Mouse (Mus musculus) embryonic fibroblast, embryonic 13.5 days (primary cell): ENCODE data around the gene Golt1b.

Source experiments
- CTCF ChIP-seq: IDR thresholded peaks from 2 replicates; pipeline ENCODE4 v1.5.1; 2011; ENCODE audit warnings: mild to moderate bottlenecking, control low read depth, low read length, moderate library complexity, borderline replicate concordance; ENCODE audit not compliant: insufficient read depth
- POLR2A ChIP-seq: IDR thresholded peaks from 2 replicates; pipeline ENCODE4 v1.6.1; 2011; ENCODE audit warnings: low read depth, mild to moderate bottlenecking, control low read depth, low read length, moderate library complexity

DNA sequence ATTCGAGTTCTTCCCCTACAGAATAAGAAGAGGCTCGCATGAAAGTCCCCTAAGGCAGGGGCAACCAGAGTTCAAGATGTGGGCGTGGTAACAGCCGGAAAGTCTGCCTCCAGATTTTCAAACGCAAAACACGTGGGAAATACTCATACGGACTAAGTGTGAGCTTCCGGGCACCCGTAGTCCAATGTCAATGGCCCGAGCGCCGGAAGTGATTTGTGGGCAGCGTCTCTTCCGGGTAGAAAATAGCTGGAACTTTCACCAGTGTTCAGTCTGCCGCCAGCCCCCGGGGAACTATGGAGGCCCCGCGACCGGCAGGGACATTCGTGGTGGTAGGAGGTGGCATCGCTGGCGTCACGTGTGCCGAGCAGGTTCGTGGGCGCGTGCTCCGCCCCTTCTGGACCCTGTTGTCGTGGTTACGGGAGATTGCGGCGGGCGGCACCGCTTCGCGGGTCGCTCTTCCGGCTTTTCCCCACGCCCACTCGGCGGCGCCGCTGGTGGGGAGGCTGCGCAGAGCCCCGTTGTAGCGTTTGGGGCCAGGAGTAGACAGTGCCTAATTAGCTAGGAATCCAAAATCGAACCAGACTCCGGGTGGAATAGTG lies 41.5 kb upstream of the Golt1b start, which contains the start of gene Pyroxd1:
- TF ChIP-seq CTCF (no peak), POLR2A (peak; percentile 73)
